Mouse (Mus musculus) liver, adult 2 months (tissue): ENCODE measurements at regions not wholly inside any gene's neighbourhood (a gene's known extent, or its start where the extent isn't known, plus 50 kb on each side); places are given as distances from the start of the nearest gene placed in this dataset.

ENCODE experiments used
- CTCF ChIP-seq: fragments of 200-500 bp; IDR thresholded peaks from 2 replicates; pipeline ENCODE4 v1.5.1; 2011; ENCODE audit warnings: low read depth, low read length, control low read depth
- POLR2A ChIP-seq: fragments of 200-500 bp; IDR thresholded peaks from 2 replicates; pipeline ENCODE4 v1.6.1; 2011; ENCODE audit warnings: low read length, control low read depth; ENCODE audit not compliant: insufficient read depth; ENCODE audit errors: extremely low read depth

- no peak for TF ChIP-seq CTCF
- TF ChIP-seq POLR2A: no peak
Observed at GRCm38 (mm10) chr17:50457053-50457697, 52.0 kb upstream of the Plcl2 start.
